Mouse (Mus musculus): ENCODE results near the gene Dbndd2. TPM values are rescaled to one million over a fixed set of nuclear protein-coding genes. Genes with fewer than 3 reads are reported as not detected.
A peak's percentile ranks its signal among the peaks of the same experiment; 100 is the strongest.

Dbndd2 gene
- polyA plus RNA-seq (2015; fragmentation: Nextera tagmentation; extraction: Ambion mirVana) = 0.79 and 1.9 TPM in 2 replicates

DNA sequence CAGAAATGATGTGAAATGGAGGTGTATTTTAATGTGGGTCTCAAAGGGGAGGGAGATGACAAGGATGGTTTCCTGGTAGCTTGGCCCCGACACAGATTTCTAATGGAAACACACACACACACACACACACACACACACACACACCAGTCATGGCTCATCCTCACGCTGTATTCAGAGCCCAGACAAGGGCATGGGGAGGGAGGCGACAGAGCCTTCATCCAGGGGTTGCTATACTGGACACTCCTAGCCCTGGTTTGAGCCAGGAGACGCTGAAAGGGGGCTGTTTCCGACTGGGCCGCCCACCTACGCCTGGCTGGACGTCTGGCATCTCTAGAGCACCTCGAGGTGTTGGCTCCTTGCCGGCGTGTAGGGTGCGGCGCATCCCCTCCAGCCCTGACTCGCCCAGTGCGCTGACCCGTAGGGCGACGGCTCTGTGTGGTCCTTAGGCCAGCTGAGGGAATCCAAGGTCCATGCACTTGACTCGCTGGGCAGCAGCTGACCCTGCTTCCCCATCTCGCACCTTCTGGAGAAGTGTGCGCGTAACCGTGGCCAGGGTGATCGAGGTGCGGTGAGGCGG is at the start of gene Dbndd2:
Gene Dbndd2, plus strand, starts transcription at position 426 of the 577 bp plus-strand sequence.
- H3K4me2 ChIP-seq = peak within 1 kb of the TSS; percentile 71
- peaks cover 57% of the 10 kb centered on the region for H3K27me3 ChIP-seq
- H3K36me3 ChIP-seq = peaks cover 5% of the 10 kb centered on the region; the same call in 1 of the 2 replicates
- peak within 1 kb of the TSS; percentile 59 for H3K9ac ChIP-seq
- H3K9me3 ChIP-seq (replicated peaks) = no peaks in the 10 kb centered on the region
- DNase-seq (no peak), ATAC-seq (ENCODE audit: low read depth) (peak; percentile 50; the same call in 1 of the 2 replicates)
- WGBS (ENCODE audit: insufficient replicate concordance) = 4% methylated on average over 26 of the region's 26 CpGs
- no peak within 1 kb of the TSS for H3K27ac ChIP-seq
- 0 out of 2 replicates have a peak, but pooled peaks cover 10% of the 10 kb centered on the region for H3K4me1 ChIP-seq (replicated peaks)
- H3K4me3 ChIP-seq (replicated peaks) = peak within 1 kb of the TSS; percentile 61

DNA sequence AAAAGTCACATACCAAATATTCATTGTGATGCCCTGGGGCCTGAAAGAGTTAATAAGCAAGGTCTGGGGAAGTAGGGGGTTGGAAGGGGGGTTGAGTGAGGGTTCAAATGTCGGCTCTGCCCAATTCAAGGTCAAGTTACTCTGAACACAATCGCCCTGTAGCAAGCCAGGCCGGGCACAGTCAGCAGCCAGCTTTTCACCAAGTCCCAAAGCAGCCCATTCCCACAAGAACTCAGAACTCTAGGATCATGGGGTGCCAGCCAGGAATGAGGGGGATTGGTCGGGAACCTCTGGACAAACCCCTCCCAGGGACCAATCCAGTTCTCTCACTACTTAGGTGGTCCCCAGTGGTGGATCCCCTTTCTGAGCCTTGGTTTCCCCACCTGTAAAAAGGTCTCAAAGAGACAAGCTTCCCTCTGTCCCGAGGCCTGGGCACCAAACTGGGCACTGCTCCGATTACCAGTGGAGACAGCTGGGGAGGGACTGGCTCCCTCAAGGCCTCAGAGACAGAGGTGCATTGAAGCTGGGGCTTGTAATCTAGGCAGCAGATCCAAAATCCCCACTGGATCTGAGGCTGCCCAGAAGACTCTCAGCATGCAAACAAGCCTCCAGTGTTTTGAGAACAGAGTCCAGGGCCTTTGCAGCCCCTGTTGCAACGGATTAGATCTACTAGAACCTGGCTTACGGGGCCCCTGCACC is 49.5 kb upstream of the Dbndd2 start:
- peaks cover 26% of the 10 kb centered on the region for H3K27me3 ChIP-seq
- no peak overlapping the region for H3K4me3 ChIP-seq (replicated peaks)
- ATAC-seq (ENCODE audit: low read depth) = no peak

DNA sequence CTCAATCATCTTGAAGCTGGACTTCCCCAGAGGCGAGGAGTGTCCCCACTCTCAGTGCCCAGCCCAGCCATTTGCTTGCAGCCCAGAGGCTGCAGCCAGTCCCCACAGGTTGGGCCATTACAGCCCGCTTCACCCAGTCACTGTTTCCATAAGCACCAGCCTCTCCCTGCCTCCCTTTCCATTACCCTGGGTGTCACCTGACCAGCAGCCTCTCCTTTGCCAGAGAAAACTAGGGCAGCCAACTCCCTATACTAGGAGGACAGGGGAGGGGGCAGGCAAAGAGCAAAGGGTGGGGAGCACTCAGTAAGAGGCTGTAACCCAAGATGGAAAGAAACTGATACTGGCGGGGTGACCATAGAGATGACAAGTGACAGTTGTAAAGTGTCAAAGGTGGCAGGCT is 48.9 kb upstream of the Dbndd2 start:
- 25% methylated on average over 3 of the region's 3 CpGs for WGBS (ENCODE audit: insufficient replicate concordance)
- Histone ChIP-seq H3K27ac (peak overlapping the region; percentile 59), H3K36me3 (no peaks in the 10 kb centered on the region), H3K4me2 (peak overlapping the region; percentile 45), H3K4me1 (replicated peaks) (peaks cover 40% of the 10 kb centered on the region), H3K9me3 (replicated peaks) (no peaks in the 10 kb centered on the region), H3K9ac (no peak overlapping the region), H3K4me3 (replicated peaks) (no peak overlapping the region), H3K27me3 (peaks cover 32% of the 10 kb centered on the region)
- DNase-seq = no peak
- ATAC-seq (ENCODE audit: low read depth) = peak; percentile 15; the same call in 1 of the 2 replicates

More for the DNA sequence above, 49.5 kb upstream of the Dbndd2 start:
- peak overlapping the region; percentile 59 for H3K27ac ChIP-seq
- H3K9me3 ChIP-seq (replicated peaks) = no peaks in the 10 kb centered on the region
- H3K9ac ChIP-seq = 0 out of 2 replicates have a peak overlapping the region, but pooled peaks have one; percentile 0
- H3K36me3 ChIP-seq = no peaks in the 10 kb centered on the region
- WGBS (ENCODE audit: insufficient replicate concordance) = 22% methylated on average over 8 of the region's 8 CpGs
- H3K4me1 ChIP-seq (replicated peaks) = peaks cover 43% of the 10 kb centered on the region
- DNase-seq = no peak
- peak overlapping the region; percentile 45 for H3K4me2 ChIP-seq

DNA sequence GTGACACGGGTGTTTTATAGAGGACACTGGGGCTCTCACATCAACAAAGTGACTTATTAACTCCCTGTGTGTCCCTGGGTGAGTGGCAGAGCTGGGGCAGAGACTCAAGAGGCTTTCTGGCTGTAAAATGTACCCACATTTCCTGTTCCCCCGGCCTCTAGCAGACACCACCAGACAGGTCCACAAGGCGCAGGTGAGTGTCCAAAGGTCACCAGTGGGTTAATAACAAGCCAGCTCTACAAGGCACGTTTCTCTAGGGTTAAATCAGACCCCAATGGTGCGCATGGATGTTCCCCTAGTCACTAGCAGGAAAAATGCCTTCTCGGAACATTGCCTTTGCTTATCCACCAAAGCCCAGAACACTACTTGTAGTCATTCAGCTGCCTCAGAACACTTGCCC is 48.2 kb upstream of the Dbndd2 start:
- Histone ChIP-seq H3K27me3 (peaks cover 40% of the 10 kb centered on the region), H3K9ac (no peak overlapping the region), H3K4me3 (replicated peaks) (no peak overlapping the region; the same call in 1 of the 2 replicates), H3K4me1 (replicated peaks) (peaks cover 40% of the 10 kb centered on the region), H3K4me2 (peak overlapping the region; percentile 45), H3K27ac (peak overlapping the region; percentile 59), H3K9me3 (replicated peaks) (no peaks in the 10 kb centered on the region), H3K36me3 (no peaks in the 10 kb centered on the region)
- DNase-seq = no peak
- ATAC-seq (ENCODE audit: low read depth) = no peak
- WGBS (ENCODE audit: insufficient replicate concordance) = 36% methylated on average over 6 of the region's 6 CpGs

DNA sequence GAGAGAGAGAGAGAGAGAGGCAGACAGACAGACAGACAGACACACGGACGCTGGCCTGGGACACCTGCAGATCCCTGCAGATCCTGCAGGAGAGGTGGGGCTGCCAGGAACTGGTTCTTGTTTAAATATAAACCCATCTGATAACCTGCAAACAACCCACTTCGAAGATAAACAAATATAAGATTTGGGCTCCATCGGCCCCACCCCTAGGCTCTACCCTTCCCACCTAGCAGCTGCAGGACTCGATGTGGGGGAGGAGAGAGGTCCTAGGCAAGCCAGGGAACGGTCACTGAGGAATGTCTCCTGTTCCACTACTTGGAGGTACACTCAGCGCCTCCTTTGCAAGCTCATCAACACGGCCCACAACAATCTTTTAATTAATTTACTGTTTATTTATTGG is 47.6 kb upstream of the Dbndd2 start:
- no peak overlapping the region for H3K4me3 ChIP-seq (replicated peaks)
- no peaks in the 10 kb centered on the region for H3K9me3 ChIP-seq (replicated peaks)
- no peak for DNase-seq
- H3K27me3 ChIP-seq = peaks cover 45% of the 10 kb centered on the region
- peak overlapping the region; percentile 45 for H3K4me2 ChIP-seq
- H3K27ac ChIP-seq = no peak overlapping the region; the same call in 1 of the 2 replicates
- peaks cover 40% of the 10 kb centered on the region for H3K4me1 ChIP-seq (replicated peaks)
- no peak overlapping the region for H3K9ac ChIP-seq
- 35% methylated on average over 8 of the region's 8 CpGs for WGBS (ENCODE audit: insufficient replicate concordance)
- no peaks in the 10 kb centered on the region for H3K36me3 ChIP-seq
- peak; percentile 36 for ATAC-seq (ENCODE audit: low read depth)

DNA sequence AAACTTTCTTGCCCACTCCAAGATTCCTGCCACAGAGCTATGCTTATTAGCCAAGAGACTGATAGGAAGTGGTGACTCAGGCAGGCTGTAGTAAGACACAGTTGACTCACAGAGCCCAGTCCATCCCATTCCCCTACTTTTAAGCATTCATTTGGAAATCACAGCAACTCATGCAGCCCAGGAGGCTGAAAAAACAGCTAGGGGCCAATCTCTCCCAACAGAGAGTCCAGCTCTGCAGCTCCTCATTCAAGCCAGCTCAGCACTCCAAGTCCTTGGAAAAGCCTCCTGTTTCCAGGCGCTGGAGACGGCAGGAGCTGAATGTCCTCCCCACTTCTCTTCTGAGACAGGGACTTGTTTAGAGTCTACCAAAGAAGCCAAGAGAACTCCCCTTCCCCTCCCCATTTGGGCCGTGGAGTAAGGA is 46.9 kb upstream of the Dbndd2 start:
- Histone ChIP-seq H3K27ac (no peak overlapping the region), H3K4me2 (peak overlapping the region; percentile 45), H3K9me3 (replicated peaks) (no peaks in the 10 kb centered on the region), H3K27me3 (peaks cover 53% of the 10 kb centered on the region), H3K4me1 (replicated peaks) (peaks cover 40% of the 10 kb centered on the region), H3K9ac (no peak overlapping the region), H3K36me3 (no peaks in the 10 kb centered on the region), H3K4me3 (replicated peaks) (no peak overlapping the region)
- ATAC-seq (ENCODE audit: low read depth) (no peak), DNase-seq (no peak)
- WGBS (ENCODE audit: insufficient replicate concordance) = 43% methylated on average over 3 of the region's 3 CpGs

DNA sequence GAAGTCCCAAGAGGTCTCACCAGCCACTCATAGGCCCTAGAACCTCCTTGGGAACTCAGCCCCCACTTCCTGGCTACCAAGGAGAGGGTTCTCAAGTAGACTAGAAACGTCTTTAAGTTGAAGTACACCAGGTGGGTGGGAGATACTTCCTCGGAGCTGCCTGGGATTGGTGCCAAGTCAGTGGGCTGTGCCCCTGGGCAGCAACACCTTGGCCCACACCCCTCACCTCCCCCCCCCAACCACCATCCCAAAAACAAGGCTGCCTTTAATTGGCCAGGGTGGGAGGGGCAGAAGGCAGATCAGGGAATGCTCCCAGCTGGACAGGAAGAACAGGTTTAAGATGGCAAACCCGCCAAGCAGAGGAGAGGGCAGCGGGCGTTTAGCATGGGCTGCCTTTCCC is 45.6 kb upstream of the Dbndd2 start:
- peaks cover 29% of the 10 kb centered on the region for H3K4me1 ChIP-seq (replicated peaks)
- H3K36me3 ChIP-seq = no peaks in the 10 kb centered on the region
- H3K9ac ChIP-seq = no peak overlapping the region
- DNase-seq (no peak), ATAC-seq (ENCODE audit: low read depth) (no peak)
- H3K4me3 ChIP-seq (replicated peaks) = no peak overlapping the region
- peaks cover 60% of the 10 kb centered on the region for H3K27me3 ChIP-seq
- 51% methylated on average over 5 of the region's 5 CpGs for WGBS (ENCODE audit: insufficient replicate concordance)
- H3K9me3 ChIP-seq (replicated peaks) = no peaks in the 10 kb centered on the region
- H3K4me2 ChIP-seq = peak overlapping the region; percentile 45
- no peak overlapping the region for H3K27ac ChIP-seq

DNA sequence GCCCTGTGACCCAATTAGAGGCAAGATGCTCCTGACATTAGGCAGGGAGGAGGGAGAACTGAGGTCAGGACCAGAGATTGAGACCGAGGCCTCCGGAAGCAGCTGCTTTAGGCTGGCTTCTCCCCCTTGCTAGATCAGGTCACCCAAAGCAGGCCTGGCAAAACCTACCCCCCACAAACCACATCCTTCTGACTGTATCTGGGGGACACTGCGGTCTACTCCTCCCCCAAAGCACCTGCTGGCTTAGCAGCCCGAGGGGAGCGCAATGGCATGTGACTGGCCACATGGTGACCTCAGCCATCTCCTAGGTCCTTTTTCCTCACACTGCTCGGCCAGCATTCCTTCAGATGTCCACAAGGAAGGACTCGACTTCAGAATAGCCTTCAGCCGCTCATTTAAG is 44.8 kb upstream of the Dbndd2 start:
- Histone ChIP-seq H3K9me3 (replicated peaks) (no peaks in the 10 kb centered on the region), H3K9ac (peak overlapping the region; percentile 68; the same call in 1 of the 2 replicates), H3K4me3 (replicated peaks) (peak overlapping the region; percentile 58), H3K27me3 (peaks cover 61% of the 10 kb centered on the region), H3K4me1 (replicated peaks) (peaks cover 20% of the 10 kb centered on the region), H3K4me2 (peak overlapping the region; percentile 45), H3K36me3 (no peaks in the 10 kb centered on the region), H3K27ac (no peak overlapping the region)
- ATAC-seq (ENCODE audit: low read depth) = no peak
- WGBS (ENCODE audit: insufficient replicate concordance) = 8% methylated on average over 8 of the region's 8 CpGs
- no peak for DNase-seq

DNA sequence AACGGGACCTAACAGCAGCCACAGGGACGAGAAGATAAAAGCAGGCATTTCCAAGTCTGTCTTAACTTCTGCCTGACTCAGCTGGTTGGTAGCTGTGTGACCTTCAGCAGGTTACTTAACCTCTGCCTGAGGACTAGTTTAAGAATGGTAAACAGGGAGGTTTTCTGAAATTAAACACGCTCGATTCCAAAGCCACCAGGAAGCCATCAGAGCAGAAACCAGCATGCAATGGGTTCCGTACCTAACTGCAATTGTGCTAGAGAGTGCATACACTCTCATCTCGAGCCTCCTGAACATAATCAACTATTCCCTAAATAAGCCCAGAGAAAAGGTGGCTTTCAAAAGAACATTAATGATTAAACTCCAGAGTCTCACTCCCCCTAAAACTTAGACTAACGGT is 44.2 kb upstream of the Dbndd2 start:
- 23% methylated on average over 7 of the region's 7 CpGs for WGBS (ENCODE audit: insufficient replicate concordance)
- H3K27me3 ChIP-seq = peaks cover 58% of the 10 kb centered on the region
- H3K27ac ChIP-seq = no peak overlapping the region
- H3K4me2 ChIP-seq = peak overlapping the region; percentile 45
- ATAC-seq (ENCODE audit: low read depth) (no peak), DNase-seq (no peak)
- H3K9ac ChIP-seq = peak overlapping the region; percentile 68; the same call in 1 of the 2 replicates
- H3K9me3 ChIP-seq (replicated peaks) = no peaks in the 10 kb centered on the region
- H3K4me1 ChIP-seq (replicated peaks) = peaks cover 19% of the 10 kb centered on the region
- H3K4me3 ChIP-seq (replicated peaks) = peak overlapping the region; percentile 58
- no peaks in the 10 kb centered on the region for H3K36me3 ChIP-seq

DNA sequence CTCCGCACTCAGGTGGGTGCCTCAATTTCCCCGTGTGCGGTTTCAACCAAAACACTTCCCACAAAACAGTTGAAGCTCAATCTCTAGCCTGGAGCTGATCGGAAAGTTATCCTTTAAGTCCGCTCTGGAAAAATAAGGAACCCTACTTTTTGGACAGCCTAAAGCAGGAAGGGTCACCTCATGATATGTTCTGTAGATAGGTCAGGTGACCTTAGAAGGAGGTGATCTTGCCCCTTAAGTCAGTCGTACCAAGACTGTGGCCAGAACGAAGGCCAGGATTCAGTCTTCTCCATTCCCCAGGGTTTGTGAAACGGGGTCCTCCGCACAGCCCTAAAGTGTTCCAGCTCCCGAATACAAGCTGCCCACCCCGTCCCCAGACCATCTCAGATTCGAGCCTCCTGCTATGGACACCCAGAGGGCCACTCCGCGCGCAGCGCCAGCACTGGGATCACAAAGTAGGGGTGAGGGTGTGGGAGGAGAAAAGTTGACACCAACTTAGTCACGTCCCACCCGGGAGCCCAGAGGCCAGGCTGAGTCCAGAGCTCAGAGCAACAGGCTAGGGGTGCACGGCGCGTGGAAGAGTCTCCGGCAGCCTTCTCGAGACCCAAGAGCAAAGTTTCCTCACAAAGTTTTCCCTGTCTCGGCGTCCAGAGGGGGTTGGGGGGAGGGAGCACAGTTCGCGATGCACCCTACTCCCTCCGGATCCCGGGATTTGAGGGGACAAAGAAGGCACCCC is 43.4 kb upstream of the Dbndd2 start:
- H3K27me3 ChIP-seq = peaks cover 53% of the 10 kb centered on the region
- 4% methylated on average over 29 of the region's 29 CpGs for WGBS (ENCODE audit: insufficient replicate concordance)
- DNase-seq = no peak

DNA sequence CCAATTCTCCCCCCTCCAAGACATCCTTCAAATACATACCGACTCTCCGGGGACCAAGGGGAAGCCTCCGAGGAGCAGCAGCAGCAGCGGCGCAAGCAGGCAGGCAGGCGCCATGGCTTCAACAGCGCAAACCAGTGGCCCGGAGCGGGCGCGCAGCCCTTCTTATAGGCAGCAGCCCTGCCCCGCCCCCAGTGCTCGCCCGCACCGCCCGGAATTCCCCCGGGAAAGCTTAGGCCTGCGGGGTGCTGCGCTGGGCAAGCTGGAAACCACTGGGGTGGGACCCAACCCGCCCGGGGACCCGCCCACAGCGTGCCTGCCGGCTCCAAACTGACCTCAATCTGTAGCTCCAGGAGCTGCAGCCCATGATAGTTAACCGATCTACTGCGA is 42.9 kb upstream of the Dbndd2 start:
- peak overlapping the region; percentile 58 for H3K4me3 ChIP-seq (replicated peaks)
- H3K9ac ChIP-seq = peak overlapping the region; percentile 68
- peaks cover 17% of the 10 kb centered on the region for H3K4me1 ChIP-seq (replicated peaks)
- WGBS (ENCODE audit: insufficient replicate concordance) = 2% methylated on average over 26 of the region's 26 CpGs
- H3K36me3 ChIP-seq = no peaks in the 10 kb centered on the region
- ATAC-seq (ENCODE audit: low read depth) (peak; percentile 78), DNase-seq (peak; percentile 15)
- H3K27ac ChIP-seq = peak overlapping the region; percentile 13; the same call in 1 of the 2 replicates
- H3K27me3 ChIP-seq = peaks cover 53% of the 10 kb centered on the region
- H3K4me2 ChIP-seq = peak overlapping the region; percentile 45
- no peaks in the 10 kb centered on the region for H3K9me3 ChIP-seq (replicated peaks)

More for the DNA sequence above, 43.4 kb upstream of the Dbndd2 start:
- Histone ChIP-seq H3K4me1 (replicated peaks) (peaks cover 17% of the 10 kb centered on the region), H3K9ac (peak overlapping the region; percentile 68), H3K4me2 (peak overlapping the region; percentile 45), H3K4me3 (replicated peaks) (peak overlapping the region; percentile 58), H3K36me3 (no peaks in the 10 kb centered on the region), H3K9me3 (replicated peaks) (no peaks in the 10 kb centered on the region), H3K27ac (0 out of 2 replicates have a peak overlapping the region, but pooled peaks have one; percentile 13)
- no peak for ATAC-seq (ENCODE audit: low read depth)
